ENCODE assay signal across 15 mouse cellular contexts in the genomic region with DNA sequence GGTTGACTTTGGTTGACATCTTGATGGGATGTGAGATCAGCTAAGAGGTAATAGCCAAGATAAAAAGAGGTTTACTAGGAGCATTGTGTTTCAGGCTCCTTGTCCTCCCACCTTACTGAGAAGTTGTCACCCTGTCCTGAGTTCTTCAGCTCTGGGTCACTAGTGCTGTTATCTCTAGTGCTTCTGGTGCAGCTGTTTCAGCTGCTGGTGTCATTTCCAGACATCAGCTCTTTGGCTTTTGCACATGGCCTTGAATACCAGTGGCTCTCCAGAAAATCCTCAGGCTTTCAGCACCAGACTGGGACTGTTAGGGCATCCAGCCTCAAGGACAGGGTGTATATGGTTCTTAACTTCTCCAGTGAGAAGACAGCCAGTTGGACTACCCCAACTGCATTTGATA.
DNase-seq lines count a peak whose midpoint lies in the region; TF ChIP-seq lines count a peak whose summit lies in the region.
"Had no signal": no experiment of that assay in that cellular context is flagged by ENCODE, and none has a peak within 500 bp of the region (broad histone marks: within the 10 kb centered on the region; RNA-seq: fewer than 3 reads in every experiment).

No protein-coding gene starts in this region.

- no peaks in the 10 kb centered on the region for H3K4me1 ChIP-seq in thymus, adult 2 months (replicated peaks; ENCODE audit: control insufficient read depth, insufficient read depth, low read length)

- no peak overlapping the region for H3K27ac ChIP-seq in thymus, adult 2 months (ENCODE audit: control insufficient read depth, insufficient read depth, low read length)

- H3K4me3 ChIP-seq in myocyte, result no peak overlapping the region
- H3K4me3 ChIP-seq in thymus, adult 2 months (ENCODE audit: control insufficient read depth, insufficient read depth, low read length), result no peak overlapping the region

- no peak for DNase-seq in thymus, adult 2 months
- DNase-seq: adrenal gland, adult 2 months; adrenal gland, adult 8-10 months; adrenal gland, postnatal 10 days; adrenal gland, postnatal 14 days; adrenal gland, postnatal 25 days; adrenal gland, postnatal 36 days; B cell, adult 2 months; cerebellum, adult 11 months; cerebellum, adult 11-12 months; cerebellum, adult 18-20 months; cerebellum, adult 2 months had no signal

- TF ChIP-seq POLR2A in myocyte (IDR thresholded peaks at IDR 0.05; ENCODE audit: insufficient read length, low read depth), result no peak
- TF ChIP-seq POLR2A in thymus, adult 2 months (IDR thresholded peaks at IDR 0.05; ENCODE audit: control insufficient read depth, extremely low read depth, insufficient read depth, low read length, poor library complexity), result no peak

- H3K4me2 ChIP-seq in myocyte (ENCODE audit: low read depth), result no peak overlapping the region

- H3K79me2 ChIP-seq in myocyte (ENCODE audit: control insufficient read depth, insufficient read depth), result no peaks in the 10 kb centered on the region

- H3K27me3 ChIP-seq in myocyte (ENCODE audit: control insufficient read depth, insufficient read depth, insufficient read length), result no peaks in the 10 kb centered on the region
- no peaks in the 10 kb centered on the region for H3K27me3 ChIP-seq in thymus, adult 2 months (ENCODE audit: control insufficient read depth, insufficient read depth, low read length)
- H3K27me3 ChIP-seq: CH12.LX had no signal

- H3K36me3 ChIP-seq in myocyte (ENCODE audit: control insufficient read depth, insufficient read depth), result no peaks in the 10 kb centered on the region
- H3K36me3 ChIP-seq in thymus, adult 2 months (ENCODE audit: control insufficient read depth, insufficient read depth, low read length), result no peaks in the 10 kb centered on the region
- H3K36me3 ChIP-seq: G1E had no signal

- no peak for TF ChIP-seq CTCF in thymus, adult 2 months (IDR thresholded peaks at IDR 0.05; ENCODE audit: borderline replicate concordance, control insufficient read depth, extremely low read depth, insufficient read depth, low read length, poor library complexity)

- no peak overlapping the region for H3ac ChIP-seq in myocyte (ENCODE audit: control insufficient read depth, insufficient read length)

TF ChIP-seq in myocyte, 11 proteins besides CTCF, POLR2A, EP300 and RAD21:
- peak; percentile 68 to 83 (median 79) for TF ChIP-seq MYOD1 (IDR thresholded peaks at IDR 0.05; ENCODE audit: control insufficient read depth in 1 of 3, insufficient read length in 2 of 3, low read depth in 2 of 3)
- no peak for TF ChIP-seq SRF (IDR thresholded peaks at IDR 0.05; ENCODE audit: control insufficient read depth, insufficient read length, low read depth)
- TF ChIP-seq MYOG (IDR thresholded peaks at IDR 0.05; ENCODE audit: control insufficient read depth in 1 of 3, insufficient read depth in 1 of 3, insufficient read length in 2 of 3, low read depth in 2 of 3), result peak; percentile 34 to 80 (median 55)
- TF ChIP-seq POLR2AphosphoS2 (IDR thresholded peaks at IDR 0.05; ENCODE audit: insufficient read length, low read depth), result no peak
- TF ChIP-seq USF1 (IDR thresholded peaks at IDR 0.05; ENCODE audit: low read depth), result no peak
- no peak for TF ChIP-seq REST (IDR thresholded peaks at IDR 0.05; ENCODE audit: insufficient read depth, insufficient read length)
- peak; percentile 60 for TF ChIP-seq TCF12 (IDR thresholded peaks at IDR 0.05; ENCODE audit: insufficient read depth, poor library complexity, severe bottlenecking)
- TF ChIP-seq TCF3 (IDR thresholded peaks at IDR 0.05; ENCODE audit: insufficient read length, low read depth), result peak; percentile 13
- no peak for TF ChIP-seq E2F4 (IDR thresholded peaks at IDR 0.05; ENCODE audit: insufficient read depth)
- no peak for TF ChIP-seq MAX (IDR thresholded peaks at IDR 0.05; ENCODE audit: low read depth)
- TF ChIP-seq CEBPB (IDR thresholded peaks at IDR 0.05; ENCODE audit: insufficient read depth, poor library complexity, severe bottlenecking), result no peak
TF ChIP-seq in myocyte: peak in this region for 4.
